Mouse (Mus musculus): ENCODE results near the gene Btg2. TPM values are rescaled to one million over a fixed set of nuclear protein-coding genes. Genes with fewer than 3 reads are reported as not detected.

Btg2 gene
- polyA plus RNA-seq (2012; rRNA removed) = 44.1 and 73.6 TPM in 2 replicates

- under 1% methylated on average over 62 of the region's 62 CpGs for WGBS
- DNase-seq (ENCODE audit: low read depth, low spot score) = peak; percentile 85
Observed at GRCm38 (mm10) chr1:134078802-134079476, at the start of gene Btg2. Btg2 (minus strand) TSS chr1:134079120.

- DNase-seq (ENCODE audit: low read depth, low spot score) = no peak
Observed at GRCm38 (mm10) chr1:134122195-134122594, 43.3 kb upstream of the Btg2 start.

GRCm38 (mm10) chr1:134120179-134120578 is 41.3 kb upstream of the Btg2 start:
- WGBS = 3% methylated on average over 5 of the region's 5 CpGs
- DNase-seq (ENCODE audit: low read depth, low spot score) = no peak

More at GRCm38 (mm10) chr1:134122195-134122594, 43.3 kb upstream of the Btg2 start:
- WGBS = 51% methylated on average over 9 of the region's 9 CpGs

- 46% methylated on average over 5 of the region's 5 CpGs for WGBS
- DNase-seq (ENCODE audit: low read depth, low spot score) = no peak
Observed at GRCm38 (mm10) chr1:134117110-134117509, 38.2 kb upstream of the Btg2 start.

- WGBS = 59% methylated on average over 8 of the region's 8 CpGs
- no peak for DNase-seq (ENCODE audit: low read depth, low spot score)
Observed at GRCm38 (mm10) chr1:134115424-134115823, 36.5 kb upstream of the Btg2 start.

- no peak for DNase-seq (ENCODE audit: low read depth, low spot score)
- 83% methylated on average over 13 of the region's 13 CpGs for WGBS
Observed at GRCm38 (mm10) chr1:134114730-134115129, 35.8 kb upstream of the Btg2 start.

GRCm38 (mm10) chr1:134114018-134114417 is 35.1 kb upstream of the Btg2 start:
- no peak for DNase-seq (ENCODE audit: low read depth, low spot score)
- 68% methylated on average over 7 of the region's 7 CpGs for WGBS

GRCm38 (mm10) chr1:134113560-134113959 is 34.6 kb upstream of the Btg2 start:
- WGBS = 62% methylated on average over 5 of the region's 5 CpGs
- DNase-seq (ENCODE audit: low read depth, low spot score) = no peak

GRCm38 (mm10) chr1:134110979-134111378 is 32.1 kb upstream of the Btg2 start, which contains the start of gene Chit1:
Chit1 (plus strand) TSS chr1:134111242.
- 65% methylated on average over 4 of the region's 4 CpGs for WGBS
- no peak for DNase-seq (ENCODE audit: low read depth, low spot score)

GRCm38 (mm10) chr1:134110449-134110848 is 31.5 kb upstream of the Btg2 start:
- WGBS = 59% methylated on average over 5 of the region's 5 CpGs
- no peak for DNase-seq (ENCODE audit: low read depth, low spot score)

- WGBS = 78% methylated on average over 3 of the region's 3 CpGs
- no peak for DNase-seq (ENCODE audit: low read depth, low spot score)
Observed at GRCm38 (mm10) chr1:134110015-134110414, 31.1 kb upstream of the Btg2 start.

- DNase-seq (ENCODE audit: low read depth, low spot score) = no peak
- WGBS = 90% methylated on average over 7 of the region's 7 CpGs
Observed at GRCm38 (mm10) chr1:134107777-134108176, 28.9 kb upstream of the Btg2 start.

GRCm38 (mm10) chr1:134106719-134107118 is 27.8 kb upstream of the Btg2 start:
- DNase-seq (ENCODE audit: low read depth, low spot score) = no peak
- WGBS = 3% methylated on average over 5 of the region's 5 CpGs

GRCm38 (mm10) chr1:134105764-134106430 is 27.0 kb upstream of the Btg2 start:
- DNase-seq (ENCODE audit: low read depth, low spot score) = no peak
- WGBS = 41% methylated on average over 3 of the region's 3 CpGs

- 79% methylated on average over 10 of the region's 11 CpGs for WGBS
- DNase-seq (ENCODE audit: low read depth, low spot score) = no peak
Observed at GRCm38 (mm10) chr1:134105043-134105763, 26.3 kb upstream of the Btg2 start.

- no peak for DNase-seq (ENCODE audit: low read depth, low spot score)
- WGBS = 77% methylated on average over 5 of the region's 5 CpGs
Observed at GRCm38 (mm10) chr1:134103861-134104260, 24.9 kb upstream of the Btg2 start.

GRCm38 (mm10) chr1:134101593-134101992 is 22.7 kb upstream of the Btg2 start:
- no peak for DNase-seq (ENCODE audit: low read depth, low spot score)
- 76% methylated on average over 3 of the region's 3 CpGs for WGBS

- 90% methylated on average over 4 of the region's 4 CpGs for WGBS
- no peak for DNase-seq (ENCODE audit: low read depth, low spot score)
Observed at GRCm38 (mm10) chr1:134100928-134101327, 22.0 kb upstream of the Btg2 start.

GRCm38 (mm10) chr1:134100401-134100800 is 21.5 kb upstream of the Btg2 start:
- DNase-seq (ENCODE audit: low read depth, low spot score) = no peak
- 85% methylated on average over 5 of the region's 5 CpGs for WGBS

- WGBS = 15% methylated on average over 12 of the region's 12 CpGs
- DNase-seq (ENCODE audit: low read depth, low spot score) = no peak
Observed at GRCm38 (mm10) chr1:134099516-134100235, 20.8 kb upstream of the Btg2 start.

All from large intestine, adult 2 months (tissue).